Mouse (Mus musculus): ENCODE measurements at regions not wholly inside any gene's neighbourhood (a gene's known extent, or its start where the extent isn't known, plus 50 kb on each side); places are given as distances from the start of the nearest gene placed in this dataset.
A peak's percentile ranks its signal among the peaks of the same experiment; 100 is the strongest.

GRCm38 (mm10) chr5:119370931-119371330, 299.5 kb upstream of the Tbx3 start:
- Histone ChIP-seq H3K9me3 (ENCODE audit: low read length) (no peaks in the 10 kb centered on the region), H3K27me3 (ENCODE audit: insufficient read depth, low read length) (no peaks in the 10 kb centered on the region), H3K36me3 (ENCODE audit: insufficient read depth, low read length) (no peaks in the 10 kb centered on the region), H3K4me2 (ENCODE audit: low read depth, low read length) (peak overlapping the region; percentile 30; the same call in 1 of the 2 replicates), H3K4me1 (ENCODE audit: insufficient read depth, low read length) (no peaks in the 10 kb centered on the region), H3K4me3 (ENCODE audit: low read length) (no peak overlapping the region), H3K9ac (replicated peaks; ENCODE audit: low read length) (no peak overlapping the region), H3K27ac (no peak overlapping the region)
- peak; percentile 51 for DNase-seq (ENCODE audit: low spot score)
- ATAC-seq = no peak
- WGBS = 21% methylated on average over 16 of the region's 16 CpGs
- TF ChIP-seq CTCF (IDR thresholded peaks at IDR 0.05; ENCODE audit: low read depth) = no peak

DNA sequence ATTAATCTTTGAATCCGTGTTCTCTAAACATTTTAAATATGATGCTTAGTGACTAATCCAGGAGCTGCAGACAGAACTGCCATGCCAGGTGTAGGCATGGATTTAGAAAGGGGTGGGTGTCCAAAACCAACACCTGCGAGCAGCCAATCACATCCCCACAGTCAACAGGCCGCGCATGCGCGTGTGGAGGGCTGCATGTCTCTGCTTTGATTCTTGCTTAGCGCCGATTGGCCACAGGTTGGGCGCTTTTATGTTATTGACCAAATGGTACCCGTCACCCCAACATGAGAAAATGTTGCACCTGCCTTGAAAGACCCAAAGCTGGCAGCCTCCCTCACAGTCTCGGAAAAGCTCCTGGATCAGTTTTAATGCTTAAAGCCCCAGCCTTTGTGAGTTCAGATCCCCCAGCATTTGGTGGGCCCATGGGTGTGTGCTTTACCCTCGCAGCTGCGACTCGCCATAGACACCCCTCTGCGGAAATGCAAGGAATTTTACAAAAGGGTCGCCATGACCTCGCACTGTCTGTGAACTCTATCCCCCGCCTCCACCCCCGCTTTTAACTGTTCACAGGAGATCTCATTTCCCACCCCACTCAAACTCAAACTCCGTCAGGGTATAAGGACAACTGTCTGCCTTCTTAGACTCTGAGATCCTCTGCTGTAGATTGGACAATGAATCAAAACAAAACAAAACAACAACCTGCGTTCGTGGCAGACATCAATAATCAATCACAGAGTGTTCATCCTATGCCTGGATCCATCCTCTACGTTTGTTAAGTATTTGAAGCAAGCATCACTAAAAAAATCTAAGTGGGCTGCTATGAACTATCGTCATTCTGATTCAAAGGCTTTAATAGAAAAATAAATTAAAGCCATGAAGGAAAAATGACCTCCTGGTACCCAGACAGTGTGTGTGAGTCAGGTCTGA, 296.4 kb upstream of the Tbx3 start:
- H3K9me3 ChIP-seq (ENCODE audit: low read length) = no peaks in the 10 kb centered on the region
- H3K27me3 ChIP-seq (ENCODE audit: insufficient read depth, low read length) = no peaks in the 10 kb centered on the region
- H3K27ac ChIP-seq = no peak overlapping the region
- H3K4me2 ChIP-seq (ENCODE audit: low read depth, low read length) = no peak overlapping the region
- DNase-seq (ENCODE audit: low spot score) = no peak
- H3K4me3 ChIP-seq (ENCODE audit: low read length) = no peak overlapping the region
- 88% methylated on average over 24 of the region's 24 CpGs for WGBS
- no peak for TF ChIP-seq CTCF (IDR thresholded peaks at IDR 0.05; ENCODE audit: low read depth)
- H3K36me3 ChIP-seq (ENCODE audit: insufficient read depth, low read length) = no peaks in the 10 kb centered on the region
- no peak for ATAC-seq
- H3K9ac ChIP-seq (replicated peaks; ENCODE audit: low read length) = no peak overlapping the region
- H3K4me1 ChIP-seq (ENCODE audit: insufficient read depth, low read length) = no peaks in the 10 kb centered on the region

GRCm38 (mm10) chr5:119374861-119375260, 295.6 kb upstream of the Tbx3 start:
- no peaks in the 10 kb centered on the region for H3K4me1 ChIP-seq (ENCODE audit: insufficient read depth, low read length)
- no peak for TF ChIP-seq CTCF (IDR thresholded peaks at IDR 0.05; ENCODE audit: low read depth)
- H3K4me3 ChIP-seq (ENCODE audit: low read length) = no peak overlapping the region
- H3K27me3 ChIP-seq (ENCODE audit: insufficient read depth, low read length) = no peaks in the 10 kb centered on the region
- no peaks in the 10 kb centered on the region for H3K9me3 ChIP-seq (ENCODE audit: low read length)
- DNase-seq (ENCODE audit: low spot score) (no peak), ATAC-seq (no peak)
- 81% methylated on average over 3 of the region's 3 CpGs for WGBS
- no peak overlapping the region for H3K4me2 ChIP-seq (ENCODE audit: low read depth, low read length)
- H3K36me3 ChIP-seq (ENCODE audit: insufficient read depth, low read length) = no peaks in the 10 kb centered on the region
- H3K9ac ChIP-seq (replicated peaks; ENCODE audit: low read length) = no peak overlapping the region
- H3K27ac ChIP-seq = no peak overlapping the region

- ATAC-seq (no peak), DNase-seq (ENCODE audit: low spot score) (no peak)
- H3K4me1 ChIP-seq (ENCODE audit: insufficient read depth, low read length) = no peaks in the 10 kb centered on the region
- no peaks in the 10 kb centered on the region for H3K9me3 ChIP-seq (ENCODE audit: low read length)
- H3K4me2 ChIP-seq (ENCODE audit: low read depth, low read length) = no peak overlapping the region
- 22% methylated on average over 8 of the region's 8 CpGs for WGBS
- H3K4me3 ChIP-seq (ENCODE audit: low read length) = no peak overlapping the region
- TF ChIP-seq CTCF (IDR thresholded peaks at IDR 0.05; ENCODE audit: low read depth) = no peak
- no peaks in the 10 kb centered on the region for H3K27me3 ChIP-seq (ENCODE audit: insufficient read depth, low read length)
- no peak overlapping the region for H3K9ac ChIP-seq (replicated peaks; ENCODE audit: low read length)
- no peak overlapping the region for H3K27ac ChIP-seq
- H3K36me3 ChIP-seq (ENCODE audit: insufficient read depth, low read length) = no peaks in the 10 kb centered on the region
Observed at GRCm38 (mm10) chr5:119378261-119378660, 292.2 kb upstream of the Tbx3 start.

DNA sequence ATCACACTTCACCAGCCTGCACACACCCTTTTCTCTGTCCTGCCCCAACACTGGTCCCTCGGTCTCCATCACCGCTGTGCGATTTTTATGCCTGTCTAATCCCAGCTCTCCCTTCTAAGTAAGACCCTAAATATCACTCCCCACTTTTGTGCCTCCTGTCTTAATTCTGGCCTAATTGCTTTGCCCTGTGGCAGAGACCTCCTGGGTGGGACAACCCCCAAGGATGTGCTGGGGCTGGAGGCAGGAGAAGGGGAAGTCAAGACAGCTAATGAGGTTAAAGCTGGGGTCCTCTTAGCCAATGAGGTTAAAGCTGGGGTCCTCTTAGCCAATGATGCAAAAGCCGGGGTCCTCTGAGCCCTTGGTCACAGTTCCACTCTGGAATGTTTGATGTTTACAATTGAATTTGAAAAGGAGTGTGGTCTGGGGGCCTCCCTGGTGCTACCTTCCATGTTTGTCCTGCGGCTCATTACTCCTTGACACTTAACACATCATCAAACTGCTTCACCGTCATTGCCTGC, 290.5 kb upstream of the Tbx3 start:
- Histone ChIP-seq H3K27ac (no peak overlapping the region), H3K9me3 (ENCODE audit: low read length) (no peaks in the 10 kb centered on the region), H3K36me3 (ENCODE audit: insufficient read depth, low read length) (no peaks in the 10 kb centered on the region), H3K27me3 (ENCODE audit: insufficient read depth, low read length) (no peaks in the 10 kb centered on the region), H3K4me1 (ENCODE audit: insufficient read depth, low read length) (no peaks in the 10 kb centered on the region), H3K4me2 (ENCODE audit: low read depth, low read length) (no peak overlapping the region), H3K9ac (replicated peaks; ENCODE audit: low read length) (no peak overlapping the region), H3K4me3 (ENCODE audit: low read length) (no peak overlapping the region)
- TF ChIP-seq CTCF (IDR thresholded peaks at IDR 0.05; ENCODE audit: low read depth) = no peak
- no peak for ATAC-seq
- no peak for DNase-seq (ENCODE audit: low spot score)
- 80% methylated on average over 6 of the region's 6 CpGs for WGBS

DNA sequence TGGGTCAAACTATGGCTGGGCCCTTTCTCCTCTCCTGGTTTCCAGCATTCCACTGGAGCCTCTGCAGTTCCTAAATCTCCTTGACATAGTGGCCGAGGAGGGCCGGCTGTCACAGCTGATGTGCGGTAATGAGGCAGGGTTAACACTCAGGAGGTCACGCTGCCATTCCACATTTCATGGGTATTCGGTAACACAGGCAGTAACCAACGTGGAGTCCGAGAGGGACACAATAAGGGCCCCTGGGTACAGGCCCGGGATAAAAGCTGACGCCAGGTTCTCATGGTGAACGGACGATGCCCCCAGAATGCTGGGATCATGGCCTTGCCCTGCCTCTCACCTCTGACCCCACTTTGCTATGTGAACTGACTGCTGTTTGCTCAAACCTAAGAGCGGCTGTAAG, 289.0 kb upstream of the Tbx3 start:
- Histone ChIP-seq H3K9me3 (ENCODE audit: low read length) (no peaks in the 10 kb centered on the region), H3K4me3 (ENCODE audit: low read length) (no peak overlapping the region), H3K9ac (replicated peaks; ENCODE audit: low read length) (no peak overlapping the region), H3K27ac (no peak overlapping the region), H3K27me3 (ENCODE audit: insufficient read depth, low read length) (no peaks in the 10 kb centered on the region), H3K4me1 (ENCODE audit: insufficient read depth, low read length) (no peaks in the 10 kb centered on the region), H3K36me3 (ENCODE audit: insufficient read depth, low read length) (no peaks in the 10 kb centered on the region), H3K4me2 (ENCODE audit: low read depth, low read length) (no peak overlapping the region)
- DNase-seq (ENCODE audit: low spot score) (no peak), ATAC-seq (no peak)
- WGBS = 45% methylated on average over 12 of the region's 12 CpGs
- TF ChIP-seq CTCF (IDR thresholded peaks at IDR 0.05; ENCODE audit: low read depth) = no peak

DNA sequence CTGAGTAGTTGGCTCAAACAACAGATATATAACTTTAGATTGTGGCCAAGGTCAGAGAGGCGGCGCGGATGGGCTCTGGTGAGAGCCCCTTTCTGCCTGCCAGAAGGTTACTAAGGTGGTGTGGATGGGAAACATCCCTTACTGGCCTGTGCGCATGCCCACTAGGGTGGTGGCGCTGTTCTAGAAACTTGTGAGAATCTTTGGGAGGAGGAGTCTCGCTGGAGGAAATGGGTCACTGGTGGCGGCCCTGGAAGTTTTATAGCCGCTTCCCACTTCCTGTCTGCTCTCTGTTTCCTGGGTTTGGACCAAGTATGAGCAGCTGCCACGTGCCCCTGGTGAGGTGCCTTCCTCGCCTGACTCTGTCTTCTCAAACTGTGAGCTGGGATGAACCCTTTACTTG, 285.0 kb upstream of the Tbx3 start:
- no peaks in the 10 kb centered on the region for H3K4me1 ChIP-seq (ENCODE audit: insufficient read depth, low read length)
- DNase-seq (ENCODE audit: low spot score) = no peak
- 91% methylated on average over 10 of the region's 10 CpGs for WGBS

More for the DNA sequence above, 285.0 kb upstream of the Tbx3 start:
- Histone ChIP-seq H3K9me3 (ENCODE audit: low read length) (no peaks in the 10 kb centered on the region), H3K4me3 (ENCODE audit: low read length) (no peak overlapping the region), H3K27me3 (ENCODE audit: insufficient read depth, low read length) (no peaks in the 10 kb centered on the region), H3K27ac (no peak overlapping the region), H3K4me2 (ENCODE audit: low read depth, low read length) (no peak overlapping the region), H3K36me3 (ENCODE audit: insufficient read depth, low read length) (no peaks in the 10 kb centered on the region), H3K9ac (replicated peaks; ENCODE audit: low read length) (no peak overlapping the region)
- ATAC-seq = no peak
- TF ChIP-seq CTCF (IDR thresholded peaks at IDR 0.05; ENCODE audit: low read depth) = no peak
